Mouse (Mus musculus) heart, adult 9 months (tissue): Measurements from ENCODE around the gene Dlgap1.
A peak's percentile ranks its signal among the peaks of the same experiment; 100 is the strongest.

Experiments
- DNase-seq, 2 experiments: peaks; one replicate each; pipeline ENCODE4 v3.0.0; 2022; ENCODE audit warnings: low spot score in 2 of 2

Dlgap1 gene

DNA sequence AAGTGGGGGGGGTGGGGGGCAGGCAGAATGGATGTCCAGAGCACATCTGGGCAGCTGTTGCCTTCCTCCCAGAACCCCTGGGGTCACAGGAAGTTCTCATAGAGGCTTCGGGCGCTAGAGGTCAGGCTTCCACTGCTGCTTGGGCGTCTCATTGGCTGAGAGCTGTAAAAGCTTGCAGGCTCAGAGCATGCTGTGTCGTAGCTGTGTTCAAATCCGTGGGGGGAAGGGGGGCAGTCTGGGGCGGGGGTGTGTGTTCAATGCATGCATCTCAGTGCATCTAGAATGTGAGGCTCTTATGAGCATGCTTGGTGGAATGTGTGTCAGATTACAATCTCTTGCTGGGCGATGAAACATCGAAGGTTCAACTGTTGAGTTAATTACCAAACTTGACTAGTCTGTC, 751.9 kb downstream of the Dlgap1 start:
- DNase-seq = peak in 1 of 2 experiments; percentile 27

DNA sequence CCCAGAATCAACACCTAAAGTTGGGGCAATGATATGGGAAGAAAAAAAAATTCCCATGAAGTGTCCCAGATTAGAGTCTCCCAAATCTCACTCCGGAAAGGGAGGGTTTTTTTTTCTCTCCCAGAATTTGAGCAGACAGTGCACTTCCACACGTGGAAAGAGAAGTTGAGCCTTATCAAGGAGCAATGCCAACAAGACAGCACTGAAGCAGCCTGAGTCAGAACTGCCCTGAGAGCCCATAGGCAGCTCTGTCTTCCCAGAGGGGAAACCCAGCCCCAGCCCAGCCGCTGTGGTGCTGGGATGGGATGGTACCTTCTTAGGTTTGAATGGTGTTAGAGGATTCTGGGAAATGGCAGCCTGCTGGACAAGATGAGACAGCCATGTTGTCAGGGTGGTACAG, 753.3 kb downstream of the Dlgap1 start:
- no peak for DNase-seq

DNA sequence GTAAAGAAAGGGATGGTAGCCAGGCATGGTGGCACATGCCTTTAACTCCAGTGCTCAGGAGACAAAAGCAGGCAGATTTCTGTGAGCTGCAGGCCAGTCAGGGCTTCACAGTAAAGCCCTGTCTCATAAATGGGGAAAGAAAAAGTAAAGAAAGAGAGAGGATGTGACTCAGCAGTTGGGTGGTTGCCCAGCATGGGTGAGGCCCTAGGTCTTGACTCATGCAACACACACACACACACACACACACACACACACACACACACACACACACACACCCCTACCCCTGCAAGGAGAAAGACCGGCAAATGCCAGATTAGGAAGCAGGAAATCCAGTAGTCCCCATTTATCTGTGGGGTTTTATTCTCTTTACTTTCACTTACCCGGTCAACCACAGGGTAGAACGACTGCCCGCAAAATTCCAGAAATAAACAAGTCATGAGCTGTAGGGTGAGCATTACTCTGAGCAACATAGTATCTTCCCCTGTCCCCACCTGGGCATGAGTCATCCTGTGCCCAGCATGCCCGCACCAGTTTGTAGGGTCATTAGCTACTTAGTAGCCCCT, 759.9 kb downstream of the Dlgap1 start:
- peak; percentile 84 to 91 for DNase-seq

DNA sequence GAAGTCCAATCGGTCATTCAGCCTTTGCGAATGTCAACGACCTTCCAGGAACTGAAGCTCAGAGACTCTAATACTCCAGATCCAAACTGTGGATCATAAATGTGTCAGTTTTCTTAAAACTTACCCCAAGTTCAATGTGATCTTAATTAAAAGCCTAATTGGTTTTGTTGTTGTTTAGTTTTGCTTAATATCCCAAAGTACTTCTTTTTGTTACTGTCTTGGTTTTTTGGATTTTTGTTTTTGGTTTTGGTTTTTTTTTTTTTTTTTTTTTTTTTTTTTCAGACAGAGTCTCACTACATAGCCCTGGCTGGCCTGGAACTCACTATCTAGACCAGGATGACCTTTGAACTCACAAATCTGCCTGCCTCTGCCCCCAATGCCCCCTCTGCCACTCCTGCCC, 765.9 kb downstream of the Dlgap1 start:
- no peak for DNase-seq

DNA sequence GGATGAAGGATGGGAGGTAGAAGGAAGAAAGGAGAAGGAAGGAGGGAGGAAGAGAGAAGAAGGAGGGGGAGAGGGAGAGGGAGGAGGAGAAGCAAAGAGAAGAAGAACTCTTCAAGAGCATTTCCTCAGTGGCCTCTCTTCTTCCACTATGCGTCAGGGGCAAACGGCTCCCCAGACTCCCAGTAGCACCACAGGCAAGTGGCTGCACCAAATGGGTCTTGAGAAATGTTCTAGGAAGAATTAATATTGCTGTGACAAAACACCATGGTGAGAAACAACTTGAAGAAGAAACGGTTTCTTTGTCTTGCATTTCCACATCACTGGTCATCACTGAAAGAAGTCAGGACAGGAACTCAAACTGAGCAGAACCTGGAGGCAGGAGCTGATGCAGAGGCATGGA, 766.5 kb downstream of the Dlgap1 start:
- no peak for DNase-seq

DNA sequence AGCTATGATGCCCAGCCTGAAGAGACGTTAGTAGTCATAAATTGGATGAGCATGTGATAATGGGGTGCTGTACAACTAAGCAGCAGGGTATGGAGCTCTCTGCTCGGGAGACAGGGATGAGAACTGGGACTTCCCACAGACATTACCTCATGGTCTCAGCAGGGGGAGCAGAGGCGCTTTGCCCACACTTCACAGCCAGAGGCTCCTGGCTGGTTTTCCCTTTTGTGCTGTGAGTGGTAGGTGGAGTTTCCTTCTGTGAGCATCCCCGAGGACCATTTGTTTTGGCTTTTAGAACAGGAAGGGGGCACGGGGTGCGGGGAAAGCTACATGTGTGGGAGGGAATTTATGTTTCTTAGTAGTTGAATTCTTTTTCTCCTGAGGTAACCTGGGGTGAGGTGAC, 768.6 kb downstream of the Dlgap1 start:
- peak; percentile 88 to 89 for DNase-seq

DNA sequence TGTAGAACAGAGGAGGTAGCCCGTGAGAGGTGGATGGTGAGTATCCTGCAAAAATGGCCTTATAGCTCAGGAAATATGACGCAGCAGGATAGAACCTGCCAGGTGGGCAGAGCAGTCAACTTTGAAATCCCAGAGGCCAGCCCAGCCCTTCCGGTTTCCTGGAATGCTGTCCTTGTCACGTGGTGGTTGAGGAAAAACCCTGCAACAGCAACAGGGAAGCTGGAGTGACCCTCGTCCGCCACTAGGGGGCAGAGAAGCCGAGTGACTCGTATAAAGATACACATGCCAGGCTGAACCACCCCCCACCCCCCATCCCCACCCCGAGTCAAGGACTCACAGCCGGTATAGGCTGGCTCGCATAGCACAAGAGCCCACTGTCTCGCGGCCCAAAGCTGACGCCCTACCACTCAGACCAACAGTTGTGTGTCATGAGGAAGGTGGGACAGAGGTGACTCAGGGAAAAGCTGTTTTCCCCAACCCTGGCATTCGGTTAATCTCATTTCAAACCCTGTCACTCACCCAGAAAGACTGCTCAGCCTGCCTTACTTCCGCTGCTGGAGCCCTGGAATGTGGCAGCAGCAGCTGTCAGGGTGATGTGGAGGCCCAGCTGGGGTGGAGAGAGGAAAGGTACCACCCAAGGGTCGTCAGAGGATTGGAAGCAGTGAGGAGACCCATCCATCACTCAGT, 769.4 kb downstream of the Dlgap1 start:
- DNase-seq = peak; percentile 91 to 94

DNA sequence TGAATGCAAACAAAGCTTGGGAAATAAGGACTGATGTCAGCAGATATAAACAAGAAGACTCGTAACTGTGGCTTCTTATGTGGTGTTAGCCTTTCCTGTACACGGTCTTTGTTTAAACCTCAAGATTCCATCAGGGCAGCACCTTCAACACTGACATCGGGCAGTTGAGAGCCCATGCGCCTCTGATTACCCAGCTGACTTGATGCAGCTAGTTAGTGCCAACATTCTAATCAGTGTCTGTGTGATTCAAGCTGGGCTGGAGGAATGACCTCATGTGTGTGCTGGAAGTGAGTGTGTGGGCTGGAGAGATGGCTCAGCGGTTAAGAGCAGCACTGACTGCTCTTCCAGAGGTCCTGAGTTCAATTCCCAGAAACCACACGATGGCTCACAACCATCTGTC, 770.5 kb downstream of the Dlgap1 start:
- no peak for DNase-seq

DNA sequence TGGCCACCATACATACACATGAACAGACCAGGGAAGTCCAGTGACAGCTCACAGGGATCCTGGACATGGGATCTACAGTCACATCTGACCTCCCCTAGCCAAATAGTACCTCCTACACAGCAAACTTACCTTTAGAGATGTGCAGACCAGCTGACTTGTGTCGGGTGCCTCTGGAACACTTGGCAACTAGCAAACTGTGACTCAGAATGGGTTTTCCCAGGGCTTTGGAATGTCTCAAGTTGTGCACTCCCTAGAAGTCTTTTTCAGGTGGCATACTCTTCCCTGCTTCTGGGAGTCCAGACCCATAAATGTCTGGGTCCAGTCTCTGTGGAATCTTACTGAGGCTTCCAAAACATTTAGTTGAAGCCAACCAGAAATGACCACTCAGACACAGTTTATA, 772.8 kb downstream of the Dlgap1 start:
- DNase-seq = no peak

DNA sequence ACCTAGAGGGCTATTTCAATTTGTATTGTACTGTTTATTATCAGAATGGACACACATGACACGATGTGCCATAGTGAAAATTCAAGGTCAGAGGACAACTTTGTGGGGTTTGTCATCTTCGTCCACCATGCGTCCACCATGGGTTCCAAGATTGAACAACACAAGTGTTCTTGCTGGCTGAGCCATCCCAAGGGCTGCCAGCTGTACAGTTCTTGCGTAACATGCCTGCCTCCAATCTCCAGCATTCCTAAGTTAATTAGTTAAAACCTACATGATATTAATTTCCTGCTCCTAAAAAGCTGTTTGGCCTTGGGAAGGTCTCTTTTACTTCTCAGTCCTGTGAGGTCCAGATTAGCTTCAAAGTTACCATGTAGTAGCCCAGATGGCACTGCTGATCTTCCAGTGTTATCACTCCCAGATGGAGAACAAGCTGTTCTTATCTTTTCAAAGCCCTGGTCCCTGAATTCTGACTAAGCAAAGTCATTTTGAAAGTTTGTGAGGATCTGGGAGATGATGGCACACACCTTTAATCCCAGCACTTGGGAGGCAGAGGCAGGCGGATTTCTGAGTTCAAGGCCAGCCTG, 775.8 kb downstream of the Dlgap1 start:
- no peak for DNase-seq

DNA sequence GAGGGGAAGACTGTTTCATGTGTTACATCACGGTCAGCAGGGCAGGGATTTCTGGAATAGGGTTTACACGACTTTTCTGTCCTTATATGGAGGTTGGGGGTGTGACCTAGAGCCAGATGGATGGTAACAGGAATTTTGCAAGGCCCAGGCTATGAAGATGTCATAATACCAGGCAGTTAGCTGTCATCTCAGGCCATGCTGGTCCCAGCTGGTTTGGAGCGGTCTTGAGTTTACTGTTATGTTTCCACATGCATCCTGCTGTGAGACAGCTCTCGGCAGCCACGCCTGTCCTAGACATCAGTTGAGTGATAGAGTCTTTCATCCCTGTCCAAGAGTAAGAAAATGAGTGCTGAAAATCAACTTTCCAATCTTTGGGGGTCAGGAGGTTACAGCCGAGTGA, 776.5 kb downstream of the Dlgap1 start:
- DNase-seq = no peak

DNA sequence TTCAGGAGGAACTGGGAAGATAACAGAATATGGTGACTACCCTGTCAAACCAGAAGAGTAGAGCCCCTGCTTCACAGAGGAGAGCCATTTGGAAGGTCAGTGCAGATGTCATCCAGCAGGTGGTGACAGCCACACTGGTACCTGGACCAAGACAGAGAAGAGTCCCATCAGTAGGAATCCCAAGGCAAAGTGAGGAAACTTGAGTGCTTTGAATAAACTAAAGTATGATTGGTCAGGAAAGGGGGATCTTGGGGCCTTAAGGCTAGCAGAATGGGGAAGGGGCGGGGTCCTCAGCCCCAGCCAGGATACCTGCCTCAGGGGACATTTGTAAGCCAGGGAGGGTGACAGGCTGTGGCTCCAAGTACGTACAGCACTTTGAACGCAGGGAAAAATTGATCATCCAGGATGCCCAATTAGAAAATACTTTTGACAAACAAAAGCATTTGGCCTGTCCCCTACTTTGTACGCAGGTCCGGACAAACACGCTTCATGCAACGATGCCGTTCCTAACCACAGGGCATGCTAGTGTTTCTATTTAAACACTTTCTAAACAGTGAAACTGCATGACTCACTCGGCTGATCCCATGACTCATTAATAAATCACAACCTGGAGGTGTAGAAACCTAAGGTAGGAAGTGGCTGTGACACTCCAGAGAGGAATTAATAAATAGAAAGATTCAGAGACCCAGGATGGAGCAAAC, 777.7 kb downstream of the Dlgap1 start:
- no peak for DNase-seq

DNA sequence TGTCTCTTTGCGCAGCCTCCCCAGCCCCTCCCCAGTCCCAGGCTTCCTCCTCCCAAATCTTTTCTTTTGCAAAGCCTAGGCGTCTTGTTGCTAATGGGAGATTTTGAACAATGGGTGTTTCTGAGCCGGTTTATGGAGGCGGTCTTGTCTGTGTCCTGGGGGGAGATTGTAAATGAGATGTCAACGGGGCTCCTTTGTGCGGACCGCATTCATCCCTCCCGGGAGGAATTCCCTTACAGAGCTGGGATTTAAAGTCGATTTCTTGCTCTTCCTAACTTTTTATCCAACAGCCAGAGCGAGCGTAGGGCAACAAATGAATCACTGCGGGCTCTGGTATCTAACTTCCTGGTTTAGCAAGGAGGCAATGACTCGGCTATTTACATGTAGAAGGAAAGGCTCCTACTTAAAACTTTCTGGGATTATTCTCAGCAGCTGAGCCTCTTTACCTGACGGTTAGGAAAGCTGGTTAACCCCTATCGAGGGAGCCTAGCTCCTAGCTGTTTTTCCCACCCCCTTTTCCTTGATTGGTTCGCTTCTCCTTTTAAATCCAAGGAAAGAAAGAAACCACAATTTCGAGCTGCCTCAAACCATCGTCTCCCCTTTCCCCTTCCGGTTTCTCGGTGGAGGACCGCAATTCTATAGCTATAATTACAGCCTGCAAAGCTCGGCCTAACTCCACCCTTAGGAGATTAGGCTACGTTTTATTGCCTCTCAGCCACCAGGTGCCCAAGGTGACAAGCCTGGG, 779.0 kb downstream of the Dlgap1 start:
- peak; percentile 45 to 52 for DNase-seq

DNA sequence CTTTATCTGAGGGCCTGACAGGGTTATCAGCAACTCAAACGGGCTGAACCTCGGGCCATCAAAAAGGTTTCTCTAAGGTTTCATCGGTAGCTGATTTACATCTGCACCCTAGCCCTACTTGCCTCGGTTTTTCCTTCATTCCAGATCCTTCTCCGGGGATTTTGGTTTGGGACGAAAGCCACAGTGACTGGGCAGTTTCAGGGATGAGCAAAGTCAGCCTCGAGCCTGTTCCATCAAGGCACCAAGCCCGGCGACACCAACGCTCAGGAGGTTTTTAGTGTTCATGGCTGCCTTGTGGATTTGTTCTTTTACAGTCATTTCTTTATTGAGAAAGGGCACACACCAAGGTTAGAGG, 779.6 kb downstream of the Dlgap1 start:
- no peak for DNase-seq

DNA sequence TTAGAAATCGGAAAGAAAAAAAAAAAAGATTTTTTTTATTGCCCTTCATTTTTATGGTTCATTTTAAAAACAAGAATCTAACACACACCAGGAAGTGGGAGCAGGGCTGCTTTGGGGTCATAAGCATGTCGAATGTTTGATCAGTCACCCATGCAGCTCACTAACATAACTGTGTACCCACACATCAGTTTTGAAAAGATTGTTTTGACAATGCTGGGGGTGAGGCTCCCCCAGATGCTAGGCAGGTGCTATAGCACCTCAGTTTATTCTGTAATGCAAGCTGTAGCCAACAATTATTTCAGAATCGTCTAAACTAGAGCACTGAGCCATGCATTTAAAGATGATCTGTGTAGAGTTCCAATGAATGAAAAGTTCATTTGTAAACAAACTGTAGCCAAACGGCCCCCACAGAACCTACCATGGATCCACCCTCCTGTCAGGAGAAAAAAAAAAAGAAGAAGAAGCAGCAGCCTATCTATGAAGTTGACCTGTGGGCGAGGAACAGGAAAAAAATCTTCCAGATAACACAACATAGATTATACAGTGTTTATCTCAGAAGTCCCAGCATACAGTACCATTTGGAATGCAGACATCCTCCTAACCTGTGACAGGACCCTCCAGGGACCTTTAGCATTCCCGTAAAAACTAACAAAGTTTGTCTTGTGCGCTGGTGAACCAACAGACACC, 780.2 kb downstream of the Dlgap1 start:
- DNase-seq = no peak

DNA sequence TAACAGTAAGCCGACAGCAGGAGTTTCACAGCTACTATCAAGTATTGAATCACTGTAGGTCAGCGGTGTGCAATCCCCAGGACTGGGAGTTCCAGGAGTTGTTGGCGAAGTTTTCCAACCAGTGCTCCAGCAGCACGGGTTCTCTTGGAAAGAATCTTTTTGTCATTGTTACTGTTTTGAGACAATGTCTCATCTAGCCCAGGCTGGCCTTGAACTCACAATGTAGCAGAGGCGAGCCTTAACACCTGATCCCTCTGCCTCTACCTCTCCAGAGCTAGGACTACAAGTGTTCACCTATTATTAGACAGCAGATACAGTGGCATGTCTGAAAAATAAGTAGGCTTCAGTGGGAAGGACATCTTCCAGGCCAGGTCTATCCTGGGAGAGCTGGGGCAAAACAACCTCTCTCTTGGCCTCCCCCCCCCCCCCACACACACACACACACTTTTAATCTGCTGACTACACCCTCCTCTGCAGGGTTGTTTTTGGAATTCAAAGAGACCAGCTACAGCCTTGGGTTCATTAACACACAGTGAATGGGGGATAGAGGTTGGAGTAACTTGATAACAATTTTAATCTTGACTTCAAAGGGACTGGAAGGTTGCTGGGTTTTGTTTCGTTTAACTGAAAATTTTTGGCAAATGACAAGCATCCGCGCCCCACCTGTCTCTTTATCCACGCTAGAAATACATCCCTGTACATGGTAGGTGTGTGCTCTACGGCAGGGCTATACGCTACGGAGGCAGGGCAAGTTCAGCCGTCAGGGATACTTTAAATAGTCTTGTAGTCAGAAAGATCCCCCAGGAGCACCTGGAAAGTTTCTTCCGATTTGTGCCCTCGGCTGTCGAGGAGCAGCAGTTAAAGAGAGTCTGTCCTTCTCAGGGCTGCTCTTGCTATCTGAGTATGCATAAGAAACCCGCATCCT, 781.6 kb downstream of the Dlgap1 start:
- DNase-seq = no peak

DNA sequence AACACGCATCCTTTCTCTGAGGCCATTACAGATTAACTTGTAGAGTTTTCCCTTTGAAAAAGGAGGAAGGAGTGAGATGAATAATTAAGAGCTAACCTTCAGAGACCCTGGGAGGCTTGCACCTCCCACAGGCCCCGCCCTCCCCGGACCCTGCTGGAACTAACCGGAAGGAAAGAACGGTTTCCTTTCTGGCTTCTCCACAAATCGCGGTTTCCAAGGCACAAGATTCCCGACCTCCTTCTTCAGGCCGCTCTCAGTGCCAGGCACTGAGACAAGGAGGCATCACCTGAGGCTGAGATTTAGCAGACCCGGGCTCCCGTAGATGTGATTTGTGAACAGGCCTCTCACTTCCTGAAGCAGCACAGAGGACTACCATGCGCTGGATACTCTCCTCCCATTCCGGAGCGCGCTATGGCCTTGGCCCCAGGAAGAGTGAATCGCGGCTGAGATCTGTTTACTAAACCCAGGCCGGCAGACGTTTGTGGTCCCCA, 782.3 kb downstream of the Dlgap1 start:
- DNase-seq = peak; percentile 61 to 64

DNA sequence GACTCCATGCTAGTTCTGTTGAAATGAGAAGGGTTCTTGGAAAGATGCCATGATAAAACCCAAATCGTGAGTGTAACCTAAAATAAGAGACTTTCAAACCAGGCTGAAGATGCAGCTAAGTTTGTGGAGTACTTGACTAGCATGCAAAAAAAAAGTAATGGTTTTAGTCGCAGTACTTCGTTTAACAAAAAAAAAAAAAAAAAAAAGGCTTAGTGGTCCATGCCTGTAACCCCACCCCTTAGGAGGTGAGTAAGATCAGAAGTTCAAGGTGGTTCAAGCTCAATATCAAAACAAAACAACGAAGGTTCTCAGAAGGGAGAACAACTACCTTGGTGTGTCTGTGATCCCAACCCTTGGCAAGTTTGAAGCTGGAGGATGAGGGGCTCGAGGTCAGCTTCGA, 782.8 kb downstream of the Dlgap1 start:
- no peak for DNase-seq

DNA sequence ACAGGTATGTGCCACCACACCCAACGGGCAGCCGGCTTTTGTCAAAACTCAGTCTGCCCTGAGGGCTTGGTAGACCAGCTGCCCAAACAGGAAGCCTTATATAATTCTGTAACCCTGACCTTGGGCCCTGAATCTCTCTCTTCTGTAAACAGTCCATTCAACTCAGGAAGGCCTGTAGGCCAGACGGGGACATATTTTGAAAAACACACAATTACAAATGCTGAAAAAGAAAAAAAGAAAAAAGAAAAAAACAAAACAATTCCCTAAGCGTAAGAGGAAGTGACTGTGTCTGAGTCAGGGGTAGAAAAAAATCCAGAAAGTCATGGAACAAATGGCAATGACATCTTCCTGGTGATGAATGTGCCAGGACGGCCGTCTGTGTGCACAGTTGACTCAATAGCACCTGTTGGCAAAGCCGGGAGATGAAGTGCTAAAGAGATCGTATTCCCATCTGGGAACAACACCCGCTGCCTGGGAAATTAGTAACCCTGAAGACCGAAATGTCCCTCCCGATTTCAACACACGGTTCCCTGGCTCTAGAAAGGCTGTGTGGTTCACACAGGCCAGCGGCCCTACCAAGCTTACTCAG, 784.7 kb downstream of the Dlgap1 start:
- DNase-seq = peak in 1 of 2 experiments; percentile 27

DNA sequence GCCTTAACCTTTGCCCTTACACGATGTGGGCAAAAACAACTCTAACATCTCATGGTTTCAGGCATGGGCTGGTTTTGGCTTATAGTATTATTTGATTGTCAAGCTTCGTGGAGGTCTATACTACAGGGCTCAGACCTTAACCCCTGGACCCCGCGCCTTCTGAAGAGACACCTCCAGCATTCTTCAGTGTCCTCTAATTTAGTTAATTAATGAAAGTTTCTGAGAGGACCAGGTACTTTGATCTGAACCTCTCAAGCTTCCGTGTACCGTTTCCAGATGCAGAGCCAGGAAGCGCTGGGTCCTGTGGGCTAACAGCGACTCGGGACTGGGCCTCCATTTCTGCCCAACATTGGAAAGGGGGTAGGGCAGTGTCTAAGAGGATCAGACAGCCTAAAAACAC, 785.2 kb downstream of the Dlgap1 start:
- DNase-seq = no peak
